Mouse (Mus musculus) bone marrow, adult 2 months (tissue): Measurements from ENCODE around the gene Ropn1l.

ENCODE experiments used
- CTCF ChIP-seq: fragments of 200-500 bp; IDR thresholded peaks from 2 replicates; pipeline ENCODE4 v1.5.1; 2011; ENCODE audit warnings: low read length, control low read depth; ENCODE audit not compliant: control insufficient read depth, insufficient read depth
- POLR2A ChIP-seq: fragments of 200-500 bp; IDR thresholded peaks from 2 replicates; pipeline ENCODE4 v1.6.1; 2011; ENCODE audit warnings: low read depth, mild to moderate bottlenecking, control low read depth, low read length, borderline replicate concordance; ENCODE audit not compliant: control insufficient read depth

GRCm38 (mm10) chr15:31415181-31415580 lies 38.4 kb downstream of the Ropn1l start:
- TF ChIP-seq POLR2A: no peak
- TF ChIP-seq CTCF: no peak
